Mouse (Mus musculus) layer of hippocampus, adult 8-10 months (tissue): ENCODE data around the gene Sirt6. TPM values are rescaled to one million over a fixed set of nuclear protein-coding genes. Genes with fewer than 3 reads are reported as not detected.
A peak's percentile ranks its signal among the peaks of the same experiment; 100 is the strongest.

Source experiments
- DNase-seq, 2 experiments: peaks; one replicate each; pipeline ENCODE4 v3.0.0; 2022; ENCODE audit warnings: low spot score in 2 of 2
- total RNA-seq, 4 experiments: library from RNA; stranded (reverse); gene quantifications; 2 replicates each; pipeline ENCODE4 v1.2.4; 2022

The Sirt6 gene
- total RNA-seq, result 10 to 100 TPM; 27.0 to 34.2 (median 29.5) TPM

DNA sequence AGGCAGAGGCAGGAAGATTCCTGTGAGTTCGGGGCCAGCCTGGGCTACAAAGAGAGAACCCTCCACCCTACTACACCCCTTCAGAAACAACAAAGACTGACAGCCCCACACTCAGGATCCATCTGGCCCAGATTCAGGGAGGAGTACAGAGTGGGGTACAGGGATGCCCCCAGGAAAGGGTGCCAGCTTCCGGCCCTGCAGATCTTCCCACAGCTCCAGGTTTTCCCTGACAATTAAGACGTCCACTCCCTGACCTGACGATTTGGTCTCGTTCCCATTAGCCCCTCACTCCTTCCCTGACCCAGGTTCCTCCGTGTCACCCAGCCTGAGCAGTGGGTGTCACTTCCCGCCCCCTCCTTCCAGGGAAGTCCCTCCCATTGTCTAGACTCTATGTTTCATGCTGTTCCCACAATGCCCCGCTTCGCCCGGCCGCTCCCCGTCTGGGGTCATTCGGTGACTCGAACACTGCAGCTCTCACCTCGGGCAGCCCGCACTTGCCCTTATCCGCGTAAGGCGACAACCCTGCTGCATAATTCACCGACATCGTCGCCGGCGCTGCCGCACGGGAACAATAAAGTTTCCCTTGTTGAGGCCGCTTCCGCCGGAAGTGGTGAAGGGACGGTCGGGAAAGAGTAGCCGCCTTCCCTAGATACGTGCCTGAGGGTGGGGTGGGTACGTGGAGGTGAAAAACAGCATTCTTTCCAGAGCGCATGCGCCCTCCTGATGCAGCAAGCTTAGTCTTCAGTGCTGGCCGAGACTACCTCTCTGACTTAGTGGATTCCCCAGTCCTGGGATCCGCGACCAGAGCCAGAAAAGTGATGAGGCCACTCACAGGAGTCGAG is at the start of gene Sirt6:
Sirt6 (minus strand) TSS at position 804 of the 842 bp plus-strand sequence.
- peak; percentile 94 for DNase-seq

DNA sequence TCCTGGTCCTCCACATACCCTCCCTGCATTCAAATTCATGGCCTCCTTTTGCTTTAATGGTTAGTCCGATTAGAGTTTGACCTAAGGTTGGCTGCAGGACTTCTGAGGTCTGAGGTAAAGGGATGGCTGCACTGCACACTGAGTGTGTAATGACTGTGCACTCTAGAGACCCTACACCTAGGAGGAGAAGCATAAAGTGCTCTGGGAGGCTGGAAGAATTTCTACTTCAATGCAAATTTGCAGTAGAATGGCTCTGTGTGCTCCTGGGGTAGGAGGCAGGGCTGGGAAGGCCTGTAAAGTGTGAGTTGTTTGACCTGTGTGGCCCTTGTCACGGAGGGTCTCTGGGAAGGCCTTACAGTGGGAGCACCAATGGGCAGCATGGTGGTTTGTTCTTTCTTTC is 28.6 kb upstream of the Sirt6 start:
- no peak for DNase-seq

DNA sequence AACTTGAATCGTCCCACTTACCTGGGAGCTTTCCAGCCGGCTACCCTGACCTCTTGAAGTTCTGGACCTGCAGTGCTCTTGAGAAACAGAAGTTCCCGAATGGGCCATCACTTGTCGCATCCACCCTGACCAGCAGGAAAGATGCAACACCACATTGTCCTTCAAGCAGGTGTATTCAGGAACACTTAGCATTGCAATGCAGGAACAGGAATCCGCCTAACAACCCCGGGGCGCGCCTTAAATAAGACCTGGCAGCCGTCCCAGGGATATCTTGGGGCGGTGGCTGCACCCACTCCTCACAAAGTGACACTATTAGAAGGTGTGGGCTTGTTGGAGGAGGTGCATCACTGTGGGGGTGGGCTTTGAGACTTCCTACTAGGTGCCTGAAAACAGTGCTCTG is 27.6 kb upstream of the Sirt6 start:
- no peak for DNase-seq

DNA sequence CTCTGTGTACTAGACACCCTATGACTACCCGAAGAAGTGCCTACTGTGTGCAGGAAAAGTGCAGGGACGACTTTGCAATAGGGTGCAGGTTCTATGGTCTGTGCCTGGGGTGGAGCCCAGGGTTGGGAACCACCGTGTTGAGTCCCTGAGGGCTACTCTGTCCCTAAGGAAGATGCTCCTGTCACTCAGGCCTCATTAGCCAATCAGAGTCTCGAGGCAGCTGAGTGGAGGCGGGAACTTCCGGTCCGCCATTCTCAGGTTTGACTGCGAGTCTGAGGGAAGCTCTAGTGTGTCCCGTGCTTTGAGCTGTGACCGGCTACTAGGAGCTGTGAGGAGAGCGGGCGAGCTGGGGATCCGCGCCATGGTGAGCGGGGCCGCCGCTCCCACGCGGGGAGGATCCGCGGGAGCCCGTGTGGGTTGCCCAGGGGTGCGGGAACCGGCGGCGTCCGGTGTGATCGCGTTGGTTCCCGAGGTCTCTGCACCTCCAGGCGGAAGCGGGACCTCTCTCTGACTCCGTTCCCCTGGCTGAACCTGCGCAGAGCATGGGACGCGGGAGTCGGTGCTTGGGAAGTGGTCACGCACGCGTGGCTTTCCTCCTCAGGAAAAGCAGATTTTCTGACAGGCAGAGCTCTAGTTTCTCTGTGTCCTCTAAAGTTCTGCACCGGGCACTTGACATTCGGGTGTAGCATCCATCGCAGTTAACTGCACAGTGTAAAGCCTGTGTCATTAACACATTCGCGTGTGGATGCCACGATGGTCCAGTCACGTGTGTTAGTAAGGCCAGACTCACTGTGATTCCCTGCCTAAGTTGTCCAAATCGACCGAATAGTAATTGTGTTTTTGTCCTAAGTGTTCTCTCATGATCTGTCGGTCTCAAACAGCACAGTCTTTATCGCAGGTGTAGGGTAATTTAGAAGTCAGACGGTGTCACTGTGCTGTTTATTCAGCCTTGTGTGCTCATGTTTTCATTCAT is 21.5 kb upstream of the Sirt6 start, which contains the start of gene Gm10778:
Gm10778 (plus strand) TSS at position 257 of the 973 bp plus-strand sequence.
- peak; percentile 84 to 88 for DNase-seq

DNA sequence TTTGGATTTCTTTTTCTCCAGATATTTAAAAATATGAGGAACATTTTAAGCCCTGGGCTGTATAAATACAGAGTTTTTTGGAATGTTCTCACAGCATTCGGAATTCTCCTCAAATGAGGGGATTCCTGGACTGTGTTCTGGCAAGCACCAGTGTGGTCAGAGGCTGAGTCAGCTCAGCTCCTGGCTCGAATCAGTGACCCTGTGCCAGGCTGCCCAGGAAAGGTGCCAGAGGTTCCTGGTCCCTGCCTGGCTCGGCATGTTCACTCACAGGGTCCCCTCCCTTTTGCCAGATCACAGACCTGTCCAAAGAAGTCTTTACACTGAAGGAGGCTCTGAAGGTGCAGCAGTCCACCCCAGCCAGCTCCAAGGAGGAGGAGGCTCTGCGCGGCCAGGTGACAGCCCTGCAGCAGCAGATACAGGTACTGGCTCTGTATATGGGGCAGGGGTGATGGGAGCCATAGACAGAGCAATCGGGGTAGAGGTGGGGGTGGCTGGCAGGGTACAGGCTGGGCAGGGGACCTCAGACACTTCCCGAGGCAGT is 18.5 kb upstream of the Sirt6 start:
- peak in 1 of 2 experiments; percentile 9 for DNase-seq

DNA sequence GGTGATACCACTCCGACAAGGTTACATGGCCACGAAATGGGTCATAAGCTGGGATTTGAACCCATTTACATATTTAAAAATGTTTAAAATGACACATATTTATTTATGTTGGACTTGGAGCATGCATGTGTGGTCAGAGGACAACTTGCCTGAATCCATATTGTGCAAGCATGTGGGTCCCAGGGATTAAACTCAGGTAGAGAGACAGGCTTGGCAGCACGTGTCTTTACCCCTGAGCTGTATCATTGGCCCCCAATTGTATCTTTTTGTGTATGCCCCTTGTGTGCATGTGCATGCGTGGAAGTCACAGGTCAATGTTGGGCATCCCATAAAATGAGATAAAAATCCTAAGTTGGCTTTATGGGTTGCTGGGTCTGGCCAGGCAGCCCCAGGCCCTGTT is 17.8 kb upstream of the Sirt6 start:
- DNase-seq, result no peak

DNA sequence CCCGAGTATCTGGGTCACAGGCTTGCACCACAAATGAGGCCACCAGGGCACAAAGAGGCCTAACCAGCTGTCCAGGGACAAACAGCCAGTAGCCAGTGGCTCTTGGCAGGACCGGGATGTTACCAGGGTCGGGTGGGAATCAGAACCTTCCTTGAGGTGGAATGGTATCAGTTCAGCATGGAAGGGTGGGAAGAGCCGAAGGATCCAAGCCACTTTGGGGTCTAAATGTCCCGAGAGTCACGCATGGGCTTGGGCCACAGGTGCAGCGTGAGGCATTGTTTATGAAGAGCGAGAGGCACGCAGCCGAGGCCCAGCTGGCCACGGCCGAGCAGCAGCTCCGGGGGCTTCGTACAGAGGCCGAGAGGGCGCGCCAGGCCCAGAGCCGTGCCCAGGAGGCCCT is 17.1 kb upstream of the Sirt6 start:
- DNase-seq, result peak; percentile 3 to 15

DNA sequence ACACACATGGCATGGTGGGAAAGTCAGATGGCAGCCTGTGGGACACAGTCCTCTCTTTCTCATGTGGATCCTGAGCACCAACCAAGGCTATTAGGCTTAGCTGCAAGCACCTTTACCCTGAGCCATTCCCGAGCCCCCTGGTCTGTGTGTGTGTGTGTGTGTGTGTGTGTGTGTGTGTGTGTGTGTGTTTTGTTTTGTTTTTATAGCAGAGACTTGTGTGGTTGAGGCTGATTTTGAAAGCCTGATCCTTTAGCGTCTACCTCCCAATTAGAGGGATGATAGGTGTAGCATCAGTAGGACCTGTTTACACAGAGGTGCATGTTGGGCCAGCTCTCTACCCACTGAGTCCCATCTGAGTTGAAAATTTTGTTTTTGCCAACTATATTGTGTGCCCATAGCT is 16.6 kb upstream of the Sirt6 start:
- DNase-seq, result peak; percentile 2 to 10

DNA sequence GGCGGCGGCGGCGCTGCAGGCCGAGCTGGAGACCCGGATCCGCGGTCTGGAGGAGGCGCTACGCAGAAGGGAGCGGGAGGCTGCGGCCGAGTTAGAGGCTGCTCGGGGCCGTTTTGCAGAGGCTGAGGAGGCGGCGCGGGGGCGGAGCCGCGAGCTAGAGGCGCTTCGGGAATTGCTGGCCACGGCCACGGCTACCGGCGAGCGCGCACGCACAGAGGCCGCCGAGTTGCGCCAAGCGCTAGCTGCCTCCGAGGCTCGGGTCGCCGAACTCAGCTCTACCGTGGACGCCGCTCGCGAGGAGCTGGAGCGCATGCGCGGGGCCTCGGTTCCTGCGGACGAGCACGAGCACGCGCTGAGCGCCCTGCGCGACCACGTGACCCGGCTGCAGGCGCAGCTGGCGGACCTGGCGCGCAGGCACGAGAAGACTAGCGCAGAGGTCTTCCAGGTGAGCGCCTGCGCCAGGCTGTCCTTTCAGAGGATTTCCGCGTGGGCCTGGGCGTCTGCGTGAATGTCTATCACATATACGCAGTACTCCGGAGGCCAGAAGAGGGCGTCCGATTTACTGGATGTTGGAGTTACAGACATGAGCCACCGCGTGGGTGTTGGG is 16.0 kb upstream of the Sirt6 start:
- peak; percentile 92 to 95 for DNase-seq

DNA sequence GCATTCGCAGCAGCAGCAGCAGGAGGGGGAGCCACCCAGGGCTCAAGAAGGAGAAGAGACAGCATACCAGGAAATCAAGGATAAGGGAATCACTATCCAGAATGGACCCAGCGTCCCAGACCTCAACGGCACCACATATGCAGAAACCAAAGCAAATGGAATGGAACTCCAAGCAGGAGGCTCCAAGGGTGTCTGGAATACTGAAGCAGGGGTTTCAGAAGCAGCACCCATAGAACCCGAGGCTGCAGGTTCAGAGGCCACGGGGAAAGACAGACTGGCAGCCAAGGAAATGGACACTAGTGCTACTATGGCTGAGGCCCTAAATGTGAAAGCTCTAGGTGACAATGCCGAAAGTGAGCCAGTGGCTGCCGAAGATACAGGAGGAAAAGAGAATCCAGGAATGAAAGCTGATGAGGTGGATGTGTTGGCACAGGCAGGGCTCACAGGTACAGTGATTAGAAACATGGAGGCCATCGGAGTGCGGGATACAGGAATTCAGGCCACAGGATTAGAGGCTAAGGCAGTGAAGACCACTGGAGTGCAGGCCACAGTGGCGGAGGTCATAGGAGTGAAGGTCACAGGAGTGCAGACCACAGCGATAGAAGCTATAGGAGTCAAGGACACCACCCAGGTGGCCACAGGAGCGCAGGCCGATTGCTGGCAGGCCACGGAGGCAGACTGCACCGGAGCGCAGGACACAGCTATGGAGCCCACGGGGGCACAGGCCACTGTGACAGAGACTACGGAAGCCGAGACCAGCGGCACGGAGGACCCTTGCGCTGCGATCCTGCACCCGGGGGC is 15.3 kb upstream of the Sirt6 start:
- peak in 1 of 2 experiments; percentile 40 for DNase-seq

DNA sequence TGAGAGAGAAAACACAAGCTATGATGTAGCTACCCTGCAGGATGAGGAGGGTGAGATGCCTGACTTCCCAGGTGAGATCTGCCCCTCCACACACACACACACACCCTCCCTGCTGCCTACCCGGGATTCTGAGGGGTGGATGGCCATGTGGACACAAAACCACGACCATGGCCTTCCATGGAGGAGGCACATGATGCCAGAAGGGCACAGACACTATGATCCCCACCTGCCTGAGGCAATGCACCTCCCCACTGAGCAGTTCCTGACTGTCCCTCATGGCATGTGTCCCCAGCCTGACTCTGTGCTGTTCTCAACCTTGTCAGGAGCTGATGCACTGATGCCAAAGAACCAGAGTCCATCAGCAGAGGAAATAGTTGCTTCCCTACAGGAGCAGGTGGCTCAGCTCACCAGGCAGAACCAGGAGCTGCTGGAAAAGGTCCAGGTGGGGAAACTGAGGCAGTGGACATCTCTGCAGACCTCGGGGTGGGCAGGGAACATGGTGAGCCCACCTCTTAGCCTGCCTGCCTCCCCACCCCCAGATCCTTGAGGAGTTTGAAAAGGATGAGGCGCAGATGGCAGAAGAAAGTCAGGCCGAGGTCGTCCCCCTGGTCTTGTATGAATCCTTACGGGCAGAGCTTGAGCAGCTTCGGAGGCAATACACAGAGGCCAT is 14.5 kb upstream of the Sirt6 start:
- DNase-seq, result peak in 1 of 2 experiments; percentile 32

DNA sequence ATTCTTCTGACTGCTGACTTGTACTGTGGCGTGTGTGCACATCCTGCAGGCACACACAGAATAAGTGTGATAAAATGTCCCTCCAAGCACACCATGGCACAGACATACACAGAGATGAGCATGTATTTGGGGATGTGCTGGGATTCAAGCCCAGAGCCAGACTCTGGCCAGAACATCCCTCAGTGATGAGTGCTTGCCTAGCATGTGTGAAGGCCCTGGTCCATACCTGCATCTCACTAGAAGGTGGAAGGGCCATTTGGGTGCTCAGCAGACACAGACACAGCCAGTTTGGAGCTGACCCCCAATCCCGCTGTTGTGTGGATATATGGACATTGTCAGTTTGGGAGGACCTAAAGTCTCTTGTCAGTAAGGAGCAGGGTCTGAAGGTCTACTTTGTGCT is 14.0 kb upstream of the Sirt6 start:
- peak in 1 of 2 experiments; percentile 4 for DNase-seq

DNA sequence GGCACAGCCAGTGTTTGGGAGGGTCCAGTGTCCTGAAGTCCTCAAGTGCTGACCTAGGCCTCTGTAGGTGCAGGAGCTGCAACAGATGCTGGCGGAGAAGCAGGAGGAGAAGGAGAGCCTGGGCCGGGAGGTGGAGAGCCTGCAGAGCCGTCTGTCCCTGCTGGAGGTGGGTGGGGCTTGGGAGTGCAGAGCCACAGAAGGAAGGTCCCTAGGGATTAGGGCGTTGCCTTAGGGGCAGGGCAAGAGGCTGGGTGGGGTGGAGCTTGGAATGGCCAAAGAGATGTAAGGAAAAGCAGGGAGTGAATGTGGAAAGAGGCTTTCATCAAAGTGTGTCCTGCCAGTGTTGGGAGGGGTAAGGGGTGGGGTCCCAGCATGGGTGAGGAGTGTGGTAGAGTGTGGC is 13.2 kb upstream of the Sirt6 start:
- DNase-seq, result peak in 1 of 2 experiments; percentile 20

DNA sequence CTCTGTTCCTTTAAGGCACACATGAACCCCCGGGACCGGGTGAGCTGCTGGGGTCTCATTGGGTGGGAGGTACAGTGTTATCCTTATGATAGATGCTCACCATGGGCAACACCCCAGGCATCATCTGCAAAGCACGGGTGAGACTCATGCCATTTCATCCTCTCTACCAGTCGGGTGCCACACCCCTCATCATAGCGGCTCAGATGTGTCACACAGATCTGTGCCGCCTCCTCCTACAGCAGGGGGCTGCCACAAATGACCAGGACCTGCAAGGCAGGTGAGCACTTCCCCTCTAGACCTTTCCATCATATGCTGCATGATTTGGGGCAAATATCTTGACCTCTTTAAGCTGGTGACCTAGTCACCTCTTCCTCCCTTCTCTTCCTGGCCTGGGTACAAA is 10.5 kb upstream of the Sirt6 start:
- DNase-seq, result no peak

DNA sequence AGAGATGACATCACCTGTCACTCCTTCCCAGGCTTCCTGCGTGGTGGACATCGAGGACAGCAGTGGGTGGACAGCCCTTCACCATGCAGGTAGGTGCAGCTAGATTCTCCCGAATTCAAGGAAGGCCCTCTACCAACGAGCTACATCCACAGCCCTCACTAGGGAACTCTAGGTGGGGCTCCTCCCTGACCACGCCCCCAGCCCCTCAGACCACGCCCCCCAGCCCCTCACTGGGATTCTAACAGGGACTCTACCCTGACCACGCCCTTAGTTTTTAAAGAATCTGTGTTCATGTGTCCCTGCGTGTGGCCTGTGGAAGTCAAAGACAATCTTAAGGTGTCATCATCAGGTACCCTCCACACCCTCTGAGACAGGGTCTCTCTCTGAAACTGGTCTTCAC is 8.7 kb upstream of the Sirt6 start:
- no peak for DNase-seq

DNA sequence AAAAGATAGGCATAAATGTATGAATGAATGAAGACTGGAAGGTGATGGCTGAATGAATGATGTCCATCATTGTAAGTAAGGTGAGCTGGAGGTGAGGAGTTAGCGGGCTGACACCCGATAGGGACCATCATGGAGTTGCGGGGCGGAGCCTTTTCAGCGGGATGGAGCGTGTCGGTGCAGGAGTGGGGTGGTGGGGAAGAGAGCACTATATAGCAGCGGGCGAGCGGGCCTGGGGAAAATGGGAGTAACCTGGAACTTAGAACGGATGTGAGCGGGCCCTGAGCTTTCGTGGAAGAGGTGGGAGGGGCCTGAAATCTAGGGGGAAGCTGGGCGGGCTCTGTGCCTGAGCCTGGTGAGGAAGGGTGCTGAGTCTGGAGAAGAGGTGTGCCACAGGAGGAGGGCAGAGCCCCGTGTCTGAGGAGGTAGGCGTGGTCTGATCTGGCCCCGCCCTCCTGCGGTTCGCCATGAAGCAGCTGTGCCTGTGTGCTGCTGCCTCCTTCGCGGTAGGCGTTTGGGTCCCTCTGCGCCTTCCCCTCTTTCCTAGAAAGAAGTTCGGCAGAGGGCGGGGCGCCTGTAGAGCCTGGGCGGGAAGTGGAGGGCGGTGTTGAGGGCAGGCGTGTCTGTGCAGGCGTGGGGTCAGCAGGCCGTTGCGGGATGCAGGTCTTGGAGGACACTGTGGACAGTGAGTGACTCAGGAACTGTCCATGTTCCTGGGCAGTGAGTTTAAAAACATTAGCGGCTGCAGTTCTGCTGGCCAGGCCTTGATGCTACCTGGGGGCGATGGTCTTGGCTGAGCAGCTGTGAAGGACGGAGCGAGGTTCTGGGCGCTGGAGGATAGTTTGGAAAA is 5.9 kb upstream of the Sirt6 start:
- DNase-seq, result peak; percentile 79 to 80

DNA sequence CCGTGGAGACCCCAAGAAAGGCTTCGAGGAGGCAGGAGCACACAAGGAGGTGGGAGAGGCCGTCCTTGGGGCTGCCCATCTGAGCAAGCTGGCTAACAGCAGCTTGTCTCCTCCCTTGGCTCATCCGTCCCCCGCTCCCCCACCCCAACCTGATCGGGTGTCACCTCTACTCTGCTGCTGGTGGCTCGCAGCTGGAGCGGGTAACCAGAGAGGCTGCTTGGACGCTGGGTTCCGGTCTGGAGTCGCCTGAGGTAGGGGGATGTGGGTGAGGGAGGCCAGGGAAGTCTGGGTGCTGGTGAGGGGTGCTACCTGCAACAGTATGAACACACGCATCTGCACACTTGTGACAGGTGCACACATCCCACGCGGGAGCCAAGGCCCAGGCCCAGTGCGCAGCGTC is 793 bp upstream of the Sirt6 start, which contains the start of gene Ankrd24:
Ankrd24 (plus strand) TSS at position 151 of the 400 bp plus-strand sequence.
- DNase-seq, result no peak

DNA sequence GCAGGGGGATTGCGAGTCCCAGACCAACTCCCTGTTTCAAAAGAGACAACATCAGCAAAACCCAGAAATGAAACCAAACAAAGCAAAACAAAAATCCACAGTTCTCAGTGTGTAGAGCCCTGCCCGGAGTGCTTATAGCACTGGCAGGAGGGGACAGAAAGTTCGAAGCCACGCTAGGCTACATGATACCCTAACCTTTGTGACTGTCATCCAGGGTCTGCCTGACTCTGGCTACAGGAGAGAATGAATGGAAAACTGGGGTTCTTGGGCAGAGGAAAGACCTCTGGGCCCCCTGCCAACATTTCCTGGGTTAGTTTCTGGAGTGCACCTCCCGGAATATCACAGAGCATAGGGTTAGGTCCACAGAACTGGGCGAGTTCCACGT is 231 bp upstream of the Sirt6 start:
- no peak for DNase-seq
